Mouse (Mus musculus): ENCODE results near the gene Insrr. TPM values are rescaled to one million over a fixed set of nuclear protein-coding genes. Genes with fewer than 3 reads are reported as not detected.

Insrr gene
- polyA plus RNA-seq, 1 experiment from 2014 or later = 2.7 TPM

Other genes with a start within 250 kb of the Insrr start
- 17.3 and 18.1 TPM in 2 replicates for gene Arhgef11, start 179.4 kb upstream of the Insrr start, polyA plus RNA-seq (2015; fragmentation: Nextera tagmentation; extraction: Ambion mirVana)
- 0.87 and 0.89 TPM in 2 replicates for gene Lrrc71, start 48.3 kb upstream of the Insrr start, polyA plus RNA-seq (2015; fragmentation: Nextera tagmentation; extraction: Ambion mirVana)
- gene Ntrk1, start 1.8 kb upstream of the Insrr start, polyA plus RNA-seq (2015; fragmentation: Nextera tagmentation; extraction: Ambion mirVana) = 6.1 and 6.4 TPM in 2 replicates
- gene Pear1, start 27.4 kb downstream of the Insrr start, polyA plus RNA-seq (2015; fragmentation: Nextera tagmentation; extraction: Ambion mirVana) = 60.2 and 62.9 TPM in 2 replicates
- 0.09 TPM in 1 of 2 replicates, not detected in the other for gene Sh2d2a, start 49.8 kb downstream of the Insrr start, polyA plus RNA-seq (2015; fragmentation: Nextera tagmentation; extraction: Ambion mirVana)
- gene Prcc, start 88.7 kb downstream of the Insrr start, polyA plus RNA-seq (2015; fragmentation: Nextera tagmentation; extraction: Ambion mirVana) = 13.3 and 13.8 TPM in 2 replicates
- gene Hdgf, start 109.4 kb downstream of the Insrr start, polyA plus RNA-seq (2015; fragmentation: Nextera tagmentation; extraction: Ambion mirVana) = 83.2 and 115 TPM in 2 replicates
- gene Mrpl24, start 122.6 kb downstream of the Insrr start, polyA plus RNA-seq (2015; fragmentation: Nextera tagmentation; extraction: Ambion mirVana) = 76.1 and 80.1 TPM in 2 replicates
- gene Isg20l2, start 133.4 kb downstream of the Insrr start, polyA plus RNA-seq (2015; fragmentation: Nextera tagmentation; extraction: Ambion mirVana) = 60.2 and 68.7 TPM in 2 replicates
- gene Rrnad1, start 133.8 kb downstream of the Insrr start, polyA plus RNA-seq (2015; fragmentation: Nextera tagmentation; extraction: Ambion mirVana) = 19.9 and 22.7 TPM in 2 replicates
- gene Crabp2, start 151.7 kb downstream of the Insrr start, polyA plus RNA-seq (2015; fragmentation: Nextera tagmentation; extraction: Ambion mirVana) = 62.0 and 67.8 TPM in 2 replicates
- gene Nes, start 174.1 kb downstream of the Insrr start, polyA plus RNA-seq (2015; fragmentation: Nextera tagmentation; extraction: Ambion mirVana) = 25.7 and 26.6 TPM in 2 replicates
- gene Bcan, start 203.3 kb downstream of the Insrr start, polyA plus RNA-seq (2015; fragmentation: Nextera tagmentation; extraction: Ambion mirVana) = 0.10 TPM in 1 of 2 replicates, not detected in the other
- gene Hapln2, start 230.6 kb downstream of the Insrr start, polyA plus RNA-seq (2015; fragmentation: Nextera tagmentation; extraction: Ambion mirVana) = 0.13 and 0.16 TPM in 2 replicates
- 35.2 and 42.8 TPM in 2 replicates for gene Gpatch4, start 246.2 kb downstream of the Insrr start, polyA plus RNA-seq (2015; fragmentation: Nextera tagmentation; extraction: Ambion mirVana)

Data from kidney, embryonic 16.5 days (tissue).